Mouse (Mus musculus) frontal cortex, postnatal 10 days (tissue): Measurements from ENCODE around the gene Srsf3.
"Not testable (repeated sequence)": the region's sequence is repeated elsewhere in the genome, so short reads cannot be mapped to it uniquely, and the experiment has no call there.

Experiments
- DNase-seq, 2 experiments: peaks; one replicate each; pipeline ENCODE4 v3.0.0; 2022; ENCODE audit warnings: low spot score in 2 of 2, mixed read lengths in 1 of 2

The Srsf3 gene

GRCm38 (mm10) chr17:29018292-29018984, 14.0 kb upstream of the Srsf3 start:
- no peak for DNase-seq

- DNase-seq: no peak
Measured at GRCm38 (mm10) chr17:29019391-29019790, 13.0 kb upstream of the Srsf3 start.

GRCm38 (mm10) chr17:29020444-29020843, 12.0 kb upstream of the Srsf3 start:
- DNase-seq: no peak

- no peak for DNase-seq
Measured at GRCm38 (mm10) chr17:29022230-29022819, 10.1 kb upstream of the Srsf3 start.

GRCm38 (mm10) chr17:29023346-29023745, 9.1 kb upstream of the Srsf3 start:
- no peak for DNase-seq

GRCm38 (mm10) chr17:29024047-29024892, 8.2 kb upstream of the Srsf3 start:
- no peak for DNase-seq

GRCm38 (mm10) chr17:29024896-29025565, 7.4 kb upstream of the Srsf3 start:
- no peak for DNase-seq

GRCm38 (mm10) chr17:29026652-29027356, 5.6 kb upstream of the Srsf3 start:
- DNase-seq: no peak

- no peak for DNase-seq
Measured at GRCm38 (mm10) chr17:29030321-29031034, 1.9 kb upstream of the Srsf3 start.

GRCm38 (mm10) chr17:29031085-29031711, 1.2 kb upstream of the Srsf3 start:
- not testable (repeated sequence) for DNase-seq

- DNase-seq: no peak
Measured at GRCm38 (mm10) chr17:29031771-29032273, 606 bp upstream of the Srsf3 start.

- no peak for DNase-seq
Measured at GRCm38 (mm10) chr17:29033569-29034061, 1.2 kb downstream of the Srsf3 start.

- DNase-seq: no peak
Measured at GRCm38 (mm10) chr17:29034264-29034663, 1.8 kb downstream of the Srsf3 start.

GRCm38 (mm10) chr17:29035506-29035905, 3.1 kb downstream of the Srsf3 start:
- no peak for DNase-seq

- DNase-seq: no peak
Measured at GRCm38 (mm10) chr17:29039351-29039750, 6.9 kb downstream of the Srsf3 start.

- not testable (repeated sequence) for DNase-seq
Measured at GRCm38 (mm10) chr17:29041632-29042031, 9.2 kb downstream of the Srsf3 start.

GRCm38 (mm10) chr17:29042569-29042968, 10.1 kb downstream of the Srsf3 start:
- DNase-seq: no peak

GRCm38 (mm10) chr17:29043583-29043982, 11.2 kb downstream of the Srsf3 start:
- DNase-seq: no peak

GRCm38 (mm10) chr17:29044146-29044924, 11.9 kb downstream of the Srsf3 start:
- DNase-seq: no peak
